Mouse (Mus musculus): ENCODE measurements around the gene Stap2.

DNA sequence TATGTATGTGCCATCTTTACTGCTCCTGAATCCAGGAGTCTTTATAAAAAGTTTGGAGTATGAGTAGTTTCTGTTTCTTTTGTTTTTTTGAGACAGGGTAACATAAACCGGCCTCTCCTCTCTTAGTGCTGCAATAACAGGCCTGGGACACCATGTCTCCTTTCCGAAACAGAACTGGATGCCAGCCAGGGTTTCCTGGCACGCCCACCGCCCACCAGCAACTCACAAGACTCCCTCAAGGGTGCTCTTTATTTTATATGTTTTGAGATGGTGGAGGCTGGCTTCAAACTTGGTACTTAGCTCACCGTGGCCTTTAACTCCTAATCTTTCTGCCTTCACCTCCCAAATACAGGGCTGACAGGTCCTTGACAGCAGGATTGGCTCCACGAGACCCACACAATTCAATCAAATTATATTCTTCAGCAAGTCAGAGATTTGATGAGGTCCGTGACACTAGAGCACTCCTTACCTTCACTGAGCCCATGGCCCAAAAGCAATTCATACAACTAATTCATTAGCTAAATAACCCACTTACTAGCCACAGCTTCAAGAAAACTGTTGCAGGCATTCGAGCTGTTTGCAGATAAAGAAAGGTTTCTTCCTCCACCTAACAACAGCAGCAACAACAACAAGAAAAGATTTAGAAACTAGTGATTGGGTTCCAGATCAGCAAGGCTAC, 33.3 kb upstream of the Stap2 start:
- TF ChIP-seq CTCF (IDR thresholded peaks at IDR 0.05; ENCODE audit: control insufficient read depth, insufficient read depth, low read length) = no peak
- no peak for TF ChIP-seq POLR2A (IDR thresholded peaks at IDR 0.05; ENCODE audit: borderline replicate concordance, control insufficient read depth, low read depth, low read length)
